Mouse (Mus musculus): ENCODE measurements around the gene Gm29094. TPM values are rescaled to one million over a fixed set of nuclear protein-coding genes. Genes with fewer than 3 reads are reported as not detected.

Gm29094 gene
- total RNA-seq, 2 experiments from 2014 or later = not detected

- DNase-seq = no peak
These were observed 54.2 kb downstream of the Gm29094 start for GRCm38 (mm10) chr9:89253400-89253799.

GRCm38 (mm10) chr9:89256556-89257335, 57.6 kb downstream of the Gm29094 start:
- no peak for DNase-seq

- no peak for DNase-seq
These were observed 64.8 kb downstream of the Gm29094 start for GRCm38 (mm10) chr9:89263968-89264367.

- DNase-seq = no peak
These were observed 65.4 kb downstream of the Gm29094 start for GRCm38 (mm10) chr9:89264571-89264970.

Other genes with a start within 250 kb of the Gm29094 start
- not detected for gene Bcl2a1a, start 242.5 kb upstream of the Gm29094 start, total RNA-seq (2021)
- under 1 TPM in 1 of 2 experiments, not detected in 1; 0.27 TPM for gene Trim43b, start 106.5 kb upstream of the Gm29094 start, total RNA-seq (2021)
- under 1 TPM in 1 of 2 experiments, not detected in 1; 0.45 TPM for gene Bcl2a1b, start 170 bp upstream of the Gm29094 start, total RNA-seq (2021)
- 10 to 100 TPM; 31.0 to 34.8 TPM for gene Mthfs, start 11.3 kb downstream of the Gm29094 start, total RNA-seq (2021)